Mouse (Mus musculus) left cerebral cortex, adult 18-20 months (tissue): ENCODE measurements at regions not wholly inside any gene's neighbourhood (a gene's known extent, or its start where the extent isn't known, plus 50 kb on each side); places are given as distances from the start of the nearest gene placed in this dataset.

ENCODE experiments used
- DNase-seq, 2 experiments: peaks; one replicate each; pipeline ENCODE4 v3.0.0; 2021 to 2022; ENCODE audit warnings: low spot score in 2 of 2, mixed read lengths in 1 of 2

DNA sequence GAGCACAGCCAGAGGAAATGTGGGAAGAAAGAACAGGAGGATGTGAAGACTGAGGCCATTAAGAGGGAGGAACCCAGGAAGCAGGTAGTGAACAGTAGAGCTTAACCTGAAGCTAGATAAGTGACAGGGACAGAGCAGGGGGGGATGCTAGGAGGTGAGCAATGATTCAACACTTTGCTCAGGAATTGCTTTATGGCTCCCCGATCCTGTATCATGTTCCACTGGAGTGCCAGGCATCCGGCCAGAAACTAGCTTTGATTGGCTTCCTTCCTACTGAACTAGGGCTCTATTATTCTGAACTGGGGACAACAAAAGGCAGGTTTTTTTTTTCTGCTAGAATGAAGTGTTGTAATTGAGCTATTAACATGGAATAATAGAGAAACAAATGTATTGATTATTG lies 493.1 kb upstream of the Fat3 start:
- DNase-seq, result no peak

DNA sequence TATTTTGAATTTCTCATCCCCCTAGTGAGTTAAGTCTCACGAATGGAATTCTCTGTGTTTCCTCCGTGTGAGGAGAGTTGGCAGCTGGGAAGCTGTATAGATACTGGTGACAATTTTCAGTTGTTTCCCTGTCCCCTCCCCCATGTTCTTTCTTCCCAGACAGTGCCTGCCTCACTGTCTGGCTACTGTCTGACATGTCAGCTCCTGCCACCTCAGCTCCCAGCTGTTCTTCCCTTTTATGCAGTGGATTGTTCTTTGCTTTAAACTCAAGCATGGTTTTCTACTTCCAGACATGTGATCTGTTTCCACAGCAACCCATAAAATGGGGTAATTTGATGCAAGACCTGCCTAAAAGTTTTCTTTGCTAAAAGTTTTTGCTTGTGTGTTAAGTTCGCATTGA lies 487.0 kb upstream of the Fat3 start:
- peak in 1 of 2 experiments; percentile 6 for DNase-seq

DNA sequence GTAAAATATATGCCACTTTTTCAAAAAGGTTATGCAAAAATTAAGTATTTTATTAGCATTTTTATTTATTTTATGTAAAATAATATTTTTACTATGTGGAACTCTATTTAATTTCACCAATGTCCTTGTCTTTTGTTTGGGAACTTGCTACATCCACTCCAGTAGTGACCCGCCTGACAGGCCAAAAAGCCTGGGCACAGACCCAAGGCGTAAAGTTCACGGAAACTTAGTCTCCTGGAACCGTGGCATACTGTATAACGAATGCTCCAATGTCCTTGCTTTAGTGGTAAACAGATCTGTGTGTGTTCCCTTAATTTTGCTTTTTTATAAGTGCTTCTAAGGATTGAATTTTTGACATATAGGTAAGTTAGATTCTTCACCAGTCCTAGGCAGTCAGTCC lies 476.2 kb upstream of the Fat3 start:
- DNase-seq, result no peak

DNA sequence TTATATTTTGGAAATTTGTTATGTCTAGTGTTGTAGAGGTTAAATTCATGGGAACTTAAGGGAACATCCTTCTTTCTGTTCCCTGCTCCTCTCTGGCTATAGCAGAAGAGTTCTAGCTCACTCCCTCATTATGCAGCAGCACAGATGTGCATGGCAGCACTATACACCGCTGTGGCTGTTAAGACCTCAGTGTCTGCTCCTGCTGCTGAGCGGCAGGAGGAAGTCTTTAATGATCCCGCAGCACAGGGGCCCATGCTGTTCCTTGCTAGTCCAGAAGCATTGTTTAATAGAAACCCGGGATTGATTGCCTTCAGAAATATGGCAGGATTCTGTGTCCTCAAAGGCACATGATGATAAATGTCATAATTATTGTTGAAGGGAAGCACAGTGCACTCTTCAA lies 469.3 kb upstream of the Fat3 start:
- DNase-seq, result no peak

DNA sequence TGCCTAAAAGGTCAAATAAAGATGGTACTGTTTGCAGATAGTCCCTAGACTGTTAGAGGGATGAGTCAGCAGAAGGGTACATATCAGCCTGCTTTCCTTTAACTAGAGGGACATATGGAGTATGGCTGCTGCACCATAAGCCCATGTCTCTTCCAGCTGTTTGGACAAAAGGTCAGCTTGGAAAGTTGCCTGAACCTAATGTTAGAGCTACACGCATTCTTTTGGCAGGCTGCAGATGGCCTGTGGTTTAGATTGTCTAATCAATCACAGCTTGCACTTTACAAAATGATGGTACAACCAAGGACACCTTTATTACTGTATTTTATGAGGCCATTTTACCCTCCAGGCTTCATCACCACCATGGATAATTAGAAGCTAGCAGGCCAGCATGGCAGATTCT lies 432.5 kb upstream of the Fat3 start:
- no peak for DNase-seq

DNA sequence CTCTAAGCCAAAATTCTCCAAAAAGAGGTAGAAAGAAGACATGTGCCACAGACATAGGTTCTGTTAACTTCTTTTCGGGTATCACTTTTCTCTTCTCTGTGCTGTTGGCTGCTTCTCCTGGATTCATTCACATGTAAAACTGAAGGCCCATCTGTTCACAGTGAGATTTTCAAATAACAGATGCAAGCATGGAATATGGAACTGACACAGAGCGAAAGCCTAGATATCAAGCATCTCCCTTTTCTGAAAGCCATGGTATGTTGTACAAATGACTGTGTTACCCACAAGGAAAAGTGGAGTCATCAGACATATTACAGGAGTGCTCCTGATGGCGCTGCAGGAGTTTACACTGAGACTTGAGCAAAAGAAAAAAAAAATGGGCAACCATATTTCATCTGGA lies 430.5 kb upstream of the Fat3 start:
- DNase-seq, result no peak

DNA sequence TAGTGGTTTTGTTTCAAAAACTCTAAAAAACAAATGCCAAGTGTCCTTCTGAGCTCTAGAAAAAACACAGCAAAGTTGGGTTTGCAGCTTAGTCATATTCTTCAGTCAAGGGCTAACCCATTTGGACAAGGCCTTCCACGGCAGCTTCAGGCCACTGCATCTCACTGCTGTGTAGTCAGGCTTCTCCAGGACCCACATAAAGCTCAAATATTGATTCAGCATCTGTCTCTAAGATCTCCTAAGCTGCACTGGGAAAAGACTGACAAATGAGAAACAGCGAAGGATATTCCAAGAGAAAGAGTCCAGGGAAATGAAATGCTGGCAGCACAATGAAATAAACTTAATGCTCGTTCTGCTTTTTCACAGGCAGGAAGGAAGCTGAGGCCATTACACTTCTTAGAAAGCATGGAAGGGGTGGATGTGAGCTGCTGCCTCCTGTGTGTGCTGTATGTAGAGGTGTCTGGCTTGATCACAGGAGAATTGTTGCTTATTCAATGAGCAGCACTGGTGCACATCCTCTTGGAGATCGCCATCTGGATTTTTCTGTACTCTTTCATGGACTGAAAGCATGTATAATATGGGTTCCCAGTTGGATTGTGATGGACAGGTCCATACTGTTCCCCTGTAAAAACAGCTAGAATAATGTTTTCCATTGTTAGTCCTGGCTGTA lies 425.4 kb upstream of the Fat3 start:
- no peak for DNase-seq

DNA sequence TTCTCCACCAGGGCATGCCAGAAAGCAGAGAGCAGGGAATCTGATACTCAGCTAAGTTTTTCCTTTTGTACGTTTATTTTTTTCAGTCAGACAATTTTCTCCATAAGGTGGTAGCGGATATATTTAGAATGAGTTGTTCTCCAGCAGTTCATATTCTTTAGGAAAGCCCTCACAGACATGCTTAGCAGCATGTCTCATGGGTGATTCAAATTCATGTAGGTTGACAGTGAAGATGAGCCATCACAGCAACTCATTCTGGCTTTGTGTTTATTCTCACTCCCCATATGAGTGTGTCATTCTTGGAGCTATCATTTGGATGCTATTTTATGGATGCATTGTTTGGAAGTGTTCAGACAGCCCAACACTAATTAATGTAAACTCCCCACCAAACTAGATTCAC lies 424.2 kb upstream of the Fat3 start:
- DNase-seq, result no peak

DNA sequence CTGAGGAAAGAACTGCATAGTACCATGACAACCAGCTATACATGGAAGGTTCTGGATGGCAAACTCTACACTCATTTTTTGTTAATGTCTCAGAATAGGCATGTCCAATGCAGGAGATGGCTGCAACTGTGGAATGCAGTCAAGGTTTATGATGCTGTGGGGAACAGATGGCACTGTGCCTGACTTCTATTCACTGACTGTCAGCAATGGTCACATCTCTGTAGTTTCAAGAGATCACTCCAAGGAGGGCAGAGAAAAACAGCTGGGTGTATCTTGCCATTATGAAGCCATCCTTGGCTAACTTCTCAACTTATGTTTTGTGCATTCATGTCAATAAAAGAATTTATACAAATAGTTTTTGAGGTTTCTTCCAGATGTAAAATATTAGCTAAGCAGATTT lies 405.1 kb upstream of the Fat3 start:
- no peak for DNase-seq

DNA sequence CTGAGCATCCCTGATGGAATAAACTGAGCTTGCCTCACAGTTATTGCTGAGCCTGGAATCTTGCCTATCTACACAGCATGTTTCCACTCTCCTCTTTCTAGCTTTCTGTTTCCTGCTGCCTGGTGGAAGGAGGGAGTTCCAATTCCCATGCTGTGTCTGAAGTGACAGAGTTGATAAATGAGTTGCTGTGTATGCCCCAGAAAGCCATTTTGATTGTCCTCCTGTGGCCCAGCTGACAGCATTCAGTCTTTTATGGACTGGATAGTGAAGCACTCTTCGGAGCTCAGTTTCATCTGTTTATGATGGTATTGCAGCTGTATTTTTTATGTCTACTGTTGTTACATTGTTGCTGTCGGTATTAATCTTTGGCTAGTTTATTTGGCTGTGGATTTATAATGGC lies 398.0 kb upstream of the Fat3 start:
- DNase-seq, result no peak

DNA sequence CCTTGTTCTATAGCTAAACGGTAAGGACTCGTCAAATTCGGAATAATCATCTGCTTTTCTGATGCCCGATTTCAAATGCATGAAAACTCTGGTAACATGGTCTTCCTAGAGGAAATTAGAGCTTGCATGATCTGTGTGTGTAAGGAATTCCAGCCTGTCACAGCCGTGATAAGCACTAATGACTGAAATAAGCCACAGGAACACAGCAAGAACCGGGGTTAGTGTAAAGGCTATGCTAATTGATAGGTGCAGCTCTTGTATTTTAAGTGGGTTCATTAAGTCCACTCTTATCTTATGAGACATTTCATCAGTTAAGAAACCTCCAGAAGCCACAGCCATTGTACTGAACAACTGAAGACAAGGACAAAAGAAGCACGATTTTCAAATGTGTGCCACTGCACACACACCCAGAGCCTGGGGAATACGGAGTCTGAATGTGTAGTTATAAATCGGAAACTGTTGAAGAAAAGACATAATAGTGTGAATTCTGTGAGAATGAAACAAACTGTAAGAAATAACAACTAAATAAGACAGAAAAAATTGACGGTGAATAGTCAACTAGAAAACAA lies 351.5 kb upstream of the Fat3 start:
- no peak for DNase-seq

DNA sequence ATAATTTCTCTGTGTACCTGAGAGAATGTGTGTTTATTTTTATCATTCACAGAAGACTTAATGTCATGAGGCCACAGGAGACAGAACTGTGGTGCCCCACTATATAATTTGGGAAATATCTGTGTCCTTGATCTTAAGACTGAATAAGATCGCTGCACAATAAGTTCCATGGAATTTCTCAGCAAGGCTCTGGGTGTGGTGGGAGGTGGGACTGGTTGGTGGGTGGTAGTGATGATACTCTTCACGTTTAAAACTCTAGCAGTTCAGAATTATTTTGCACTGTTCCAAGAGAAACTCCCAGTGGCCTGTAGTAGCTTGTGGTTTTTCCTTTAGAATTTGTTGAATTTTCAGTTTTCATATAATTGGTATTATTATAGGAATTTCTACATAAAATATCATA lies 307.4 kb upstream of the Fat3 start:
- DNase-seq, result peak in 1 of 2 experiments; percentile 30

DNA sequence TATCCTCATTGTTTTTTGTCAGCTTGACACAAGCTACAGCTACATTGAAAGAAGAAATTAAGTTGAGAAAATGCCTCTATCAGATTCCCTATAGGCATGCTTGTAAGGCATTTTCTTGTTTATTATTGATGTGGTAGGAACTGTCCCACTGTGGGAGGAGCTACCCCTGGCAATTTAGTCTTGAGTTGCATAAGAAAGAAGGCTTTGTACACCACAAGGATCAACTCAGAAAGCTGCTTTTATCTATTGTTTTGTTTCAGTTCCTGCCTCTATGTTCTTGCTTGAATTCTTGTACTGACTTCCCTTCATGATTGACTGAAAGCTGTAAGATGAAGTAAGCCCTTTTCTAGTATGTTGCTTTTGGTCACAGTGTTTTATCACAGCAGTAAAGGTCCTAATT lies 271.8 kb upstream of the Fat3 start:
- no peak for DNase-seq

DNA sequence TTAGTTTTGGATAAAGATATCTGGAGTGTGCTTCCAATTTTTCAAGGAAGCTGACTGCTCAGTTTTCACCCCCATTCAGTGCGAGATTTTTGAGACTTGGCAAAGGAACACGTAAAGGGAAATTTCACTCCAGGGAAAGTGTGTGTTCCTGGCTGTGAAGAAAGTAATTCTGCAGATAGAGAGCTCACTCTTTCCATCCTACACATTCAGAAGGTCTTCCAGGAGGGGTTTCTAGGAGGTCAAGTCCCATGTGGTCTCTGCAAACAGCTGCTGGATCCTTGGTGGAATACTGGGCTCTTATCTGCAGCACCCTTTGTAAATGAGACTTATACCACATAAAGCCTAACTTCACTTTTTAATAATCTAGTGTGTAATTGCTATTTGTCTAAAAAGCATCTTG lies 226.6 kb upstream of the Fat3 start:
- DNase-seq, result no peak

DNA sequence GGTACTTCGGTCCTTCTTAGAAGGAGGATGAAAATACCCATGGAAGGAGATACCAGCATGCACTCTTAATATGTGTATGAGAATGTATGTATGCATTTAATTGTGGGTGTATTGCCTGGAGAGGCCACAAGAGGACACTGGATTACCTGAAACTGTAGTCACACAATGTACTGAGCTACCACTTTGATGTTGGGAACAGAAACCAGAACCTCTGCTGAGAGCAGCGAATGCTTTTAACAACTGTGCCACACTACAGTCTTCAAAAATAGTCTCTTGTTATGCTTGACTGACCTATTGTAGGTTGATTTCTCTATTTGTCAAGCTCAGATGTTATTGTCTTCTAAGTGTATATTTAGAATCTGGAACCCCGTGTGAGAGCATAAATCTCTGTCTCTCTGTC lies 201.3 kb upstream of the Fat3 start:
- DNase-seq, result no peak

DNA sequence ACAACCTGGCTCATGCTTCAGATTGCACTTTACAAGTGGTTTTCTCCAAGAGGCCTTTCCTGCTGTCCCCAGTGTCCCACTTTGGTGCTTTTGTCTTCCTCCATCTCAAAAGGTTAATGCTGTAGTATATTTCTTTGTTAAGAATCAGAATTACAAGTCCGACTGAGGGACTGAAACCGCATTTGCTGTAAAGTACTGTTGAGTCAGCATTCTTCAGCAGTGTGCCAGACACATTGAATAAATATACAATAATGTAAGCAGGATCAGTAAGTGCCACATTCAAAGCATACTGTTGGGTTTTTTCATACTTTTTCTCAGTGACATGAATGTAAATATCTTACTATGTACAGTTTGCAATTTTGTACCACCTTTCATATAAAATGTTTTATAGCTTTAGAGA lies 160.4 kb upstream of the Fat3 start:
- no peak for DNase-seq

DNA sequence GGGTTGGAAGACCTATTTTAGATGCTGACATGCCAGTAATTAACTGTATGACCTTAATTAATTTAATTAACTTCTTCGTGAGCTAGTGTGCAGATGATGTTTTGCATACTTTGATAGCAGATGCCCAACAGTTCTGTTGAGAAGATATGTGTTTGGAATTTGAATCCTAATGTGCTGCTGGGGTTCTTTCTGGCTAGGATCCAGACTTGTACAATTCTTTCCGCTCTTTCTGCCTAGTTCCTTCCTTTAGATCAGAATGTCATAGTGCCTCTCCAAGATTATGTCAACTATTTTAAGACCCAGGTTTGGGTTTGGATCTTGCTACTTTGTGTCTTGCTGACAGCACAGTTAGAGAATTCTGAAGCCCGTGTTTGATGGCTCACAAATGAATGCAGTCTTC lies 159.9 kb upstream of the Fat3 start:
- DNase-seq, result no peak
